Mouse (Mus musculus) stomach, embryonic 16.5 days (tissue): ENCODE measurements around the gene Hoxa5. TPM values are rescaled to one million over a fixed set of nuclear protein-coding genes. Genes with fewer than 3 reads are reported as not detected.

ENCODE experiments used
- ATAC-seq: fragments of 200-750 bp; cut with Nextera tagmentation; 2 replicates; pipeline ENCODE4 v1.8.0; 2017; ENCODE audit warnings: moderate number of reproducible peaks, moderate TSS enrichment; ENCODE audit not compliant: insufficient read depth, low FRiP score
- H3K27ac ChIP-seq: fragments of 300-500 bp; sonication (generic); 2 replicates; pipeline ENCODE4 v1.5.1; 2014; ENCODE audit warnings: low read length
- H3K27me3 ChIP-seq: fragments of 300-500 bp; sonication (generic); 2 replicates; pipeline ENCODE4 v1.6.1; 2014; ENCODE audit warnings: low read length, control low read depth, mixed read lengths; ENCODE audit not compliant: control insufficient read depth, insufficient read depth
- H3K36me3 ChIP-seq: fragments of 300-500 bp; sonication (generic); 2 replicates; pipeline ENCODE4 v1.6.1; 2014; ENCODE audit warnings: low read length; ENCODE audit not compliant: control insufficient read depth, insufficient read depth
- H3K4me1 ChIP-seq: fragments of 300-500 bp; sonication (generic); 2 replicates; pipeline ENCODE4 v1.6.1; 2014; ENCODE audit warnings: low read length, control low read depth, mixed read lengths; ENCODE audit not compliant: control insufficient read depth, insufficient read depth
- H3K4me2 ChIP-seq: fragments of 300-500 bp; sonication (generic); 2 replicates; pipeline ENCODE4 v1.6.1; 2014; ENCODE audit warnings: low read depth, low read length, mixed read lengths
- H3K4me3 ChIP-seq: fragments of 300-500 bp; sonication (generic); replicated peaks from 2 replicates; pipeline ENCODE4 v1.5.1; 2014; ENCODE audit warnings: mild to moderate bottlenecking, low read length
- H3K9ac ChIP-seq: fragments of 300-500 bp; sonication (generic); 2 replicates; pipeline ENCODE4 v1.6.1; 2014; ENCODE audit warnings: low read length
- H3K9me3 ChIP-seq: fragments of 300-500 bp; sonication (generic); replicated peaks from 2 replicates; pipeline ENCODE4 v1.6.1; 2016; ENCODE audit warnings: low read length, control low read depth; ENCODE audit not compliant: control insufficient read depth
- WGBS: fragments of 180-500 bp; shearing (Covaris S2); extraction: QIAGEN DNeasy Blood & Tissue Kit; methylation state at CpG from one replicate; pipeline ENCODE4 v1.1.7; 2014; 5-methylcytosine and 5-hydroxymethylcytosine counted together
- polyA plus RNA-seq: library from polyadenylated mRNA; unstranded; fragments of >200 nt; fragmentation: Nextera tagmentation; extraction: Ambion mirVana; gene quantifications from 2 replicates; pipeline ENCODE4 v1.2.1, GENCODE M21; 2015

Hoxa5 gene
- polyA plus RNA-seq, 1 experiment from 2014 or later, result 11.0 TPM

- no peak overlapping the region for H3K27ac ChIP-seq
- H3K9me3 ChIP-seq, result no peaks in the 10 kb centered on the region
- no peaks in the 10 kb centered on the region for H3K36me3 ChIP-seq
- 24% methylated on average over 14 of the region's 14 CpGs for WGBS
- H3K4me1 ChIP-seq, result peaks cover 8% of the 10 kb centered on the region; the same call in 1 of the 2 replicates
- no peak for ATAC-seq
- H3K4me2 ChIP-seq, result peak overlapping the region; percentile 24; the same call in 1 of the 2 replicates
- H3K27me3 ChIP-seq, result peaks cover 88% of the 10 kb centered on the region
- H3K4me3 ChIP-seq, result 0 out of 2 replicates have a peak overlapping the region, but pooled peaks have one; percentile 47
- H3K9ac ChIP-seq, result peak overlapping the region; percentile 58; the same call in 1 of the 2 replicates
These were observed 14.3 kb upstream of the Hoxa5 start for GRCm38 (mm10) chr6:52218643-52219215.

- Histone ChIP-seq H3K4me2 (peak overlapping the region; percentile 40), H3K27ac (peak overlapping the region; percentile 56), H3K4me3 (peak overlapping the region; percentile 47), H3K27me3 (peaks cover 89% of the 10 kb centered on the region), H3K9ac (peak overlapping the region; percentile 58), H3K4me1 (peaks cover 8% of the 10 kb centered on the region; the same call in 1 of the 2 replicates), H3K9me3 (no peaks in the 10 kb centered on the region), H3K36me3 (no peaks in the 10 kb centered on the region)
- no peak for ATAC-seq
- whole genome bisulfite sequencing, result 16% methylated on average over 23 of the region's 23 CpGs
These were observed 13.7 kb upstream of the Hoxa5 start for GRCm38 (mm10) chr6:52217895-52218642.

- peak overlapping the region; percentile 58 for H3K9ac ChIP-seq
- H3K4me1 ChIP-seq, result peaks cover 8% of the 10 kb centered on the region; the same call in 1 of the 2 replicates
- ATAC-seq, result peak; percentile 54; the same call in 1 of the 2 replicates
- H3K9me3 ChIP-seq, result no peaks in the 10 kb centered on the region
- H3K27me3 ChIP-seq, result peaks cover 86% of the 10 kb centered on the region
- H3K4me2 ChIP-seq, result peak overlapping the region; percentile 40
- H3K36me3 ChIP-seq, result no peaks in the 10 kb centered on the region
- under 1% methylated on average over 25 of the region's 25 CpGs for WGBS
- peak overlapping the region; percentile 47 for H3K4me3 ChIP-seq
- peak overlapping the region; percentile 56; the same call in 1 of the 2 replicates for H3K27ac ChIP-seq
These were observed 13.0 kb upstream of the Hoxa5 start for GRCm38 (mm10) chr6:52217459-52217768.

GRCm38 (mm10) chr6:52216691-52217458, 12.5 kb upstream of the Hoxa5 start:
- WGBS, result 2% methylated on average over 60 of the region's 60 CpGs
- Histone ChIP-seq H3K27ac (peak overlapping the region; percentile 7; the same call in 1 of the 2 replicates), H3K27me3 (peaks cover 85% of the 10 kb centered on the region), H3K36me3 (no peaks in the 10 kb centered on the region), H3K9ac (peak overlapping the region; percentile 68), H3K4me2 (peak overlapping the region; percentile 40), H3K4me1 (peaks cover 6% of the 10 kb centered on the region; the same call in 1 of the 2 replicates), H3K4me3 (peak overlapping the region; percentile 47), H3K9me3 (no peaks in the 10 kb centered on the region)
- ATAC-seq, result no peak

DNA sequence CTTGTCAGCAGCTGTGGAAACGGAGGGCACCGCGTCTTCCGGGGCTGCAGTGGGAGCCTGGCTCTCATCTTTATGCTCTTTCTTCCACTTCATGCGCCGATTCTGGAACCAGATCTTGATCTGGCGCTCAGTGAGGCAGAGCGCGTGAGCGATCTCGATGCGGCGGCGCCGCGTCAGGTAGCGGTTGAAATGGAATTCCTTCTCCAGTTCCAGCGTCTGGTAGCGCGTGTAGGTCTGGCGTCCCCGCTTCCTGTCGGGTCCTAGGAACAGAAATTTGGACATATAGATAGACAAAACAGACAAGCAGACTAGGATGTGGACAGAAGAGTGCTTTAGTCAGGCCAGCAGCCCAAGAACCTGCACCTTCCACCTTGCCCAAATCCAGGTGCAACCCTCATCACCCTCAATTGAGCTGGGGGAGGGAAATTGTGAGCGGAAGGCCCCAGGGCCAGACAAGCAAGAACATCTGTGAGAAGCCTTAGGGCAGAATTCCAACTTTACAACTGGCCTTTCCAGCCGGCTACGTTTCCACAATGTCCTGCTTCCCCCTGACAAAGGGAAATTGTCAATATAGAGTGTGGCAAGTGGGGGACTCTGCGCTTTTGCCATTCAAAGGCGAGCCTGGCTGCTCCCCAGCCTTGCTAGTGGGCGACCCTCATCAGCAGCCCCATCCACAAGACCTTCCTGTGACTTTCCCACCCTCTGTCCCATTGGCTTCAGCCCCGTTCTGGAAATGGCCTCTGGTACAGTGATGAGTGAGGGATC, 11.6 kb upstream of the Hoxa5 start:
- no peaks in the 10 kb centered on the region for H3K9me3 ChIP-seq
- peak overlapping the region; percentile 56 for H3K9ac ChIP-seq
- H3K27me3 ChIP-seq, result peaks cover 86% of the 10 kb centered on the region
- H3K4me2 ChIP-seq, result peak overlapping the region; percentile 40
- H3K36me3 ChIP-seq, result no peaks in the 10 kb centered on the region
- H3K4me3 ChIP-seq, result peak overlapping the region; percentile 47
- no peak for ATAC-seq
- no peak overlapping the region for H3K27ac ChIP-seq
- WGBS, result 5% methylated on average over 30 of the region's 30 CpGs
- H3K4me1 ChIP-seq, result 0 out of 2 replicates have a peak, but pooled peaks cover 4% of the 10 kb centered on the region

GRCm38 (mm10) chr6:52215070-52215469, 10.7 kb upstream of the Hoxa5 start:
- Histone ChIP-seq H3K27ac (no peak overlapping the region), H3K9me3 (no peaks in the 10 kb centered on the region), H3K4me1 (0 out of 2 replicates have a peak, but pooled peaks cover 4% of the 10 kb centered on the region), H3K9ac (no peak overlapping the region), H3K4me2 (peak overlapping the region; percentile 40; the same call in 1 of the 2 replicates), H3K4me3 (no peak overlapping the region), H3K27me3 (peaks cover 80% of the 10 kb centered on the region), H3K36me3 (no peaks in the 10 kb centered on the region)
- ATAC-seq, result no peak
- WGBS, result 29% methylated on average over 3 of the region's 3 CpGs

DNA sequence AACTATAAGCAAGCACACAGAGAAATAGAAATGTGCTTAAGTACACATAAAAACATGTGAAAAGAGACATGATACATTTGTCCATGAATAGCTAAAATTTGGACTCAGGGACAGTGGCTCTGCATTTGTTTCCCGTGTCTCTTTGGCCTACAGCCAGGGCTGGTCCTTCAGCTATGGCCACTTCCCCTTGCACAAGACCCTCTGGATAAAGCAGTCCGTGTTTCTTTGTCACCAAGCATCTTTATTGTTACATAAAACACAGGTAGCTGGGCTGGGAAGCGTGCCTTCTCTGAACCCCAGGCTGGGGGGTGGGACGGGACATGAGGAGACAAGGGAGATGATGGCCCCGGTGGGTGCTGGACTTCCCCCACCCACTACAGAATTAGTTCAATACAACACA, 9.9 kb upstream of the Hoxa5 start:
- Histone ChIP-seq H3K27ac (no peak overlapping the region), H3K9me3 (no peaks in the 10 kb centered on the region), H3K4me1 (0 out of 2 replicates have a peak, but pooled peaks cover 4% of the 10 kb centered on the region), H3K4me2 (peak overlapping the region; percentile 84), H3K27me3 (peaks cover 79% of the 10 kb centered on the region), H3K9ac (no peak overlapping the region), H3K4me3 (no peak overlapping the region), H3K36me3 (no peaks in the 10 kb centered on the region)
- WGBS, result 35% methylated on average over 5 of the region's 5 CpGs
- ATAC-seq, result no peak

DNA sequence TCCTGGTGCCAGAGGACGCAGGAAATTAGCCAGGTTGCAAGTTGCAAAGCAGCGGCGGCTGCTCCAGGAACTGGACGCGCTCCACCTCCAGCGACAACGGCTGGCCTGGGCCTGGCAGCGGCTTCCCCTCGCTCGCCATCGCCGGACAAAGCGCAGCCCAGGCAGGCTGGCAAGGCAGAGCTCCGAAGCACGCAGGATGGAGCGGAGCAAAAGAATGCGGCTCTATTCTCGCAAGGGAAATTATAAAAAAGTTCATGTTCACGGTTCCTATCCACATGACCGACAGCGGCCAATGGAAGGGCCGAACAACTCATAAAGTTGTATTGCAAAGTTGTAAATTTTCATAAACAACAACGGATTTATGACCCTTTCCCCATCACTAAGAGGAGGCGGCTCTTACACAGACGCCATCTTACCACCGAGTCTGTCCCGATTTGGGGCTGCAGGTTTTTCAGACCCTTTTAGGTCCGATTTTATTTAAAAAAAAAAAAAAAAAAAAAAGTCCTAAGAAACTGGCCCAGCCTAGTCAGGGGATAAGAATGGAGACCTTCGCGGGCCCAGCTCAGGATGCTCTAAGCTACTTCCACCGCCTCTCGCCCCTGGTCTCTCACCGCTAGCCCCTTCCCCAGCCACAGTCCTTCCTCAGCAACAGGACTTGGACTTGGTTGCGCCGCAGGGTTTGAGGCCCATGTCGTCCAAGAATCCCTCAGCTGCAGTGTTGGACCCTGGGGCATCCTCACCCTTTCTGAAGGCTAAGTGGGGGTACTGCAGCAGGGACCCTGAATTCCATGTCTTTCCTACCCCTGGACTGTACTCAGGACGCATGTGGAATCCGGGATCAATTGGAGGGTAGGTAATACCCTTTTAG, 9.0 kb upstream of the Hoxa5 start, which contains the start of the genes Hoxa3 and Gm28308:
TSS of gene Hoxa3 (minus strand) at position 218 of the 868 bp plus-strand sequence.
TSS of gene Gm28308 (minus strand) at position 221 of the 868 bp plus-strand sequence.
- peak within 1 kb of the TSS; percentile 73 for H3K9ac ChIP-seq
- 10% methylated on average over 38 of the region's 38 CpGs for WGBS
- ATAC-seq, result 0 out of 2 replicates have a peak, but pooled peaks have one; percentile 34
- H3K27ac ChIP-seq, result peak within 1 kb of the TSS; percentile 87
- H3K4me1 ChIP-seq, result peaks cover 4% of the 10 kb centered on the region; the same call in 1 of the 2 replicates
- peak within 1 kb of the TSS; percentile 54 for H3K4me3 ChIP-seq
- peaks cover 79% of the 10 kb centered on the region for H3K27me3 ChIP-seq
- no peaks in the 10 kb centered on the region for H3K9me3 ChIP-seq
- no peaks in the 10 kb centered on the region for H3K36me3 ChIP-seq
- peak within 1 kb of the TSS; percentile 84 for H3K4me2 ChIP-seq
